Mouse (Mus musculus) hindbrain, embryonic 11.5 days (tissue): ENCODE results near the gene Nmrk2. TPM values are rescaled to one million over a fixed set of nuclear protein-coding genes. Genes with fewer than 3 reads are reported as not detected.

Source experiments
- ATAC-seq: fragments of 200-750 bp; cut with Nextera tagmentation; 2 replicates; pipeline ENCODE4 v1.8.0; 2017; ENCODE audit warnings: mild to moderate bottlenecking, moderate TSS enrichment, moderate library complexity; ENCODE audit not compliant: low FRiP score
- DNase-seq: peaks from one replicate; pipeline ENCODE4 v3.0.0-alpha.2; 2015; ENCODE audit warnings: low spot score
- H3K27ac ChIP-seq: fragments of 300-500 bp; sonication (generic); 2 replicates; pipeline ENCODE4 v1.5.1; 2014; ENCODE audit warnings: mild to moderate bottlenecking, low read depth, low read length
- H3K27me3 ChIP-seq: fragments of 300-500 bp; sonication (generic); 2 replicates; pipeline ENCODE4 v1.6.1; 2014; ENCODE audit warnings: mild to moderate bottlenecking, low read length, moderate library complexity, mixed read lengths; ENCODE audit not compliant: control insufficient read depth, insufficient read depth
- H3K36me3 ChIP-seq: fragments of 300-500 bp; sonication (generic); 2 replicates; pipeline ENCODE4 v1.6.1; 2014; ENCODE audit warnings: mild to moderate bottlenecking, low read length, moderate library complexity, mixed read lengths; ENCODE audit not compliant: control insufficient read depth, insufficient read depth
- H3K4me1 ChIP-seq: fragments of 300-500 bp; sonication (generic); replicated peaks from 2 replicates; pipeline ENCODE4 v1.6.1; 2014; ENCODE audit warnings: low read length, mixed read lengths; ENCODE audit not compliant: control insufficient read depth, insufficient read depth
- H3K4me2 ChIP-seq: fragments of 300-500 bp; sonication (generic); replicated peaks from 2 replicates; pipeline ENCODE4 v1.6.1; 2014; ENCODE audit warnings: mild to moderate bottlenecking, low read depth, low read length
- H3K4me3 ChIP-seq: fragments of 300-500 bp; sonication (generic); 2 replicates; pipeline ENCODE4 v1.5.1; 2014; ENCODE audit warnings: low read depth, low read length
- H3K9ac ChIP-seq: fragments of 300-500 bp; sonication (generic); 2 replicates; pipeline ENCODE4 v1.6.1; 2014; ENCODE audit warnings: low read depth, low read length
- H3K9me3 ChIP-seq: fragments of 300-500 bp; sonication (generic); 2 replicates; pipeline ENCODE4 v1.6.1; 2016; ENCODE audit warnings: low read length; ENCODE audit not compliant: control insufficient read depth
- WGBS: fragments of 180-500 bp; shearing (Covaris S2); extraction: QIAGEN DNeasy Blood & Tissue Kit; methylation state at CpG from one replicate; pipeline ENCODE4 v1.1.7; 2014; 5-methylcytosine and 5-hydroxymethylcytosine counted together
- polyA plus RNA-seq: library from polyadenylated mRNA; unstranded; fragments of >200 nt; fragmentation: Nextera tagmentation; extraction: Ambion mirVana; gene quantifications from 2 replicates; pipeline ENCODE4 v1.2.1, GENCODE M21; 2014

The Nmrk2 gene
- polyA plus RNA-seq, 1 experiment from 2014 or later, result not detected

DNA sequence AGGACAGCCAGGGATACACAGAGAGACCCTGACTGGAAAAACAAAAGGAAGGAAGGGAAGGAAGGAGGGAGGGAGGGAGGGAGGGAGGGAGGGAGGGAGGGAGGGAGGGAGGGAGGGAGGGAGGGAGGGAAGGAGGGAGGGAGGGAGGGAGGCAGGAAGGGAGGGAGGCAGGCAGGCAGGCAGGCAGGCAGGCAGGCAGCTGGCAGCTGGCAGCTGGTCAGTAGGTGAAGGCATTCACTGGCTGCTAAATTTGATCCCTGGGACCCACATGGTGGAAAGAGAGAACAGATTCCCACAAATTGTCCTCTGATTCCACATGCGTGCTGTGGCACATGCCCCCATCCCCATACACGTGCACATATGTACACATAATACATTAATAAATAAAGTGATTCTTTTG, 36.8 kb upstream of the Nmrk2 start:
- Histone ChIP-seq H3K9ac (no peak overlapping the region), H3K9me3 (no peaks in the 10 kb centered on the region), H3K4me3 (no peak overlapping the region), H3K27me3 (peaks cover 11% of the 10 kb centered on the region), H3K36me3 (no peaks in the 10 kb centered on the region), H3K4me1 (0 out of 2 replicates have a peak, but pooled peaks cover 5% of the 10 kb centered on the region), H3K4me2 (no peak overlapping the region), H3K27ac (no peak overlapping the region)
- ATAC-seq (no peak), DNase-seq (no peak)
- 78% methylated on average over 2 of the region's 2 CpGs for WGBS

DNA sequence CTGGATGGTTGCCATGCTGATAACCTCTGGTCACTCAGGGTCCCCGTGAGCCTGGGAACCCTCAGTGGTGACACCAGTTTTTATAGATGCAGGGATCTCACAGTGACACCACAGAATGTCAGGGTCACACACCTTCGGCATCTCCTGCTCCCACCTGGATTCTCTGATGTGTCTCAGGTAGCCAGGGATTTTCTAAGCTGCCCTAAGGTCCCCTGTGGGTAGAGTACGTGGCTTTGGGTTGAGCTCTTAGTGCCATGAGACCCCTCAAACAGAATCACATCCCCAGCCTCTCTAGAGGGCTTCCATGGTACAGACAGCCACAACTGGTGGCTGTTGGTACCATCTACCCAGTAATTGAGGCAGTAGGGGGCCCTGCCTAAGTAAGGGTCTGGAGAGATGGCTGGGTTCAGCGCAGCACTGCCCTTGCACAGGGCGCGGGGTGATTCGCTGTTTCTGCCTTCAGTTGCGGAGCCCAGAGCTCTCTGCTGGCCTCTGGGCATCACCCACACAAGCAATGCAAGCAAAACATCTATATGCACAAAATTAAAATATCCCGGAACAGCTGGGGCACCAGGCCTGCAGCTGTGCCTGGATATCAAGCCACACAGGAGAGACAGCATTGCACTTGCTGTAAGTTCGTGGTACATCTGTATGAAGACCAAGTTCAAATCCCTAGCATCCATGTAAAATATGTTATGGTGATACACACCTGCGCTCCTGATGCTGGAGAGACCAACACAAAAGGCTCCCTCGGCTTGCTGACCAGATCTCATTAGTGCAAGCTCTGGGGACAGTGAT, 34.8 kb upstream of the Nmrk2 start:
- Histone ChIP-seq H3K27ac (no peak overlapping the region), H3K4me2 (no peak overlapping the region), H3K27me3 (peaks cover 10% of the 10 kb centered on the region), H3K36me3 (no peaks in the 10 kb centered on the region), H3K9me3 (no peaks in the 10 kb centered on the region), H3K4me1 (peaks cover 8% of the 10 kb centered on the region; the same call in 1 of the 2 replicates), H3K4me3 (no peak overlapping the region), H3K9ac (no peak overlapping the region)
- DNase-seq (no peak), ATAC-seq (no peak)
- 85% methylated on average over 12 of the region's 12 CpGs for WGBS

DNA sequence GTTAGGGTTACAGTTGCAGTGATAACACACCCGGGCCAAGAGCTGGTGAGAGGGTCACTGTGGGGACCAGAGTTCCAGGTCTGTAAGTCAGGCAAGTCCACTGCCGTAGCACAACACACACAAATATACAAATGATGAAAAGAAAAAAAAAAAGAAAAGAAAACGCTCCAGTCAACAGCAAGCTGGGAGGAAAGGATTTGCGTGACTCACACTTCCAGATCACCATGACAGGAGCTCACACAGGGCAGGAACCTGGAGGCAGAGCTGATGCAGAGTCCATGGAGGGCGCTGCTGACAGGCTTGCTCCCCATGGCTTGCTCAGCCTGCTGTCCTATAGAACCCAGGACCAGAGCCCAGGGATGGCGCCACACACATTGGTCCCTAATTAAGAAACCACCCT, 32.4 kb upstream of the Nmrk2 start:
- H3K27ac ChIP-seq, result no peak overlapping the region
- H3K4me3 ChIP-seq, result no peak overlapping the region
- peaks cover 10% of the 10 kb centered on the region for H3K27me3 ChIP-seq
- H3K9me3 ChIP-seq, result no peaks in the 10 kb centered on the region
- H3K4me1 ChIP-seq, result peaks cover 3% of the 10 kb centered on the region; the same call in 1 of the 2 replicates
- no peak overlapping the region for H3K4me2 ChIP-seq
- WGBS, result 71% methylated on average over 6 of the region's 6 CpGs
- H3K36me3 ChIP-seq, result no peaks in the 10 kb centered on the region
- no peak overlapping the region for H3K9ac ChIP-seq
- no peak for ATAC-seq
- DNase-seq, result no peak

DNA sequence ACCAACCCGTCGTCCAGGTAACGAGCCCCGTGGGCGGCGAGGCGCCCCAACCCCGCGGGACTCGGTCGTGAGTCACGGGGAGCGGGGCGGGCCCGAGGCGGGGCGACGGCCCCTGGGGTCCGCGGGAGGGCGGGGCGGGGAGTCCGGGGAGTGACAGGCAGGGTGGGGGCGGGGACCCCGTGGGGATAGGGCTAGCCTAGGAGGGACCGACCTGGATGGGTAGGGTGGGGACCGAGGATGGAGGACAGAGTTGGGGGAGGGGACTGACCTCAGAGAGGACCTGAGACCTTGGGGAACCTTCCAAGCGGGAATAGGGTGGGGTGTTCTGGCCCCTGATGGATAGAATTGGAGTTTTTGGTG, 31.4 kb upstream of the Nmrk2 start:
- Histone ChIP-seq H3K4me1 (peaks cover 3% of the 10 kb centered on the region; the same call in 1 of the 2 replicates), H3K4me3 (peak overlapping the region; percentile 77), H3K27ac (no peak overlapping the region), H3K9ac (peak overlapping the region; percentile 75), H3K4me2 (peak overlapping the region; percentile 70), H3K27me3 (peaks cover 13% of the 10 kb centered on the region), H3K9me3 (no peaks in the 10 kb centered on the region), H3K36me3 (no peaks in the 10 kb centered on the region)
- DNase-seq, result no peak
- WGBS, result 0% methylated on average over 12 of the region's 28 CpGs
- peak; percentile 63 for ATAC-seq

DNA sequence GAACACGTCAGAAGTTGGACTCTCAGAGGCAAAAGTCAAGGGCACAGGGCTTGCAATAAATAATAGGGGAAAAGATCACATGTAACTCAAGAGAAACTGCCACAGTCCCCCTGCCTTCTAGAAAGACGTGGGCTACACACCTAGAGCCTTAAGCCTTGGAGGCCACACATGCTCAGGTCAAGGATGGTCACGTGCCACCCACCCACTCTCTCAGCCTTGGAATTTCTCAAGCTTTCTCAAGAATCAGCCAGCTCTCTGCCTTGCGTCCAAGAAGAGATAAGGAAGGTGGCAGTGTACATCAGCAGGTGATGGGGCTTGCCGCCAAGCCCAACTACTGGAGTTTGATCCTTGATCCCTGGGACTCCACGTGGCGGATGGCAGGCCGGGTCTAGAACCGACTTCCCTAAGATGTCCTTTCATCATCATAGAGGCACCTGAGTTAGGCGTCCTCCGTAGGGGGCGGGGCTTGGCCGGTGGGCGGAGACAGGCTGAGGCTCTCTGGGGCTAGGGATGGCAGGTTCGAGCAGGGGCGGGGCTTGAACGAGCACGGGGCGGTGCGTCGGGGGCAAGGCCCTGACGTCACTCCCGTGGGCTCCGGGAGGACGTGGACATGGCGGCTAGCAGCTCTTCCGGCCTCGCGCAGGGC, 30.9 kb upstream of the Nmrk2 start, which contains the start of gene Zfr2:
Gene Zfr2 (plus strand): TSS at position 576 of the 646 bp plus-strand sequence.
- H3K4me3 ChIP-seq, result peak within 1 kb of the TSS; percentile 77
- no peak within 1 kb of the TSS for H3K27ac ChIP-seq
- H3K36me3 ChIP-seq, result no peaks in the 10 kb centered on the region
- 6% methylated on average over 29 of the region's 29 CpGs for WGBS
- no peaks in the 10 kb centered on the region for H3K9me3 ChIP-seq
- H3K27me3 ChIP-seq, result peaks cover 13% of the 10 kb centered on the region
- H3K4me2 ChIP-seq, result peak within 1 kb of the TSS; percentile 70
- DNase-seq (peak; percentile 86), ATAC-seq (peak; percentile 74)
- peak within 1 kb of the TSS; percentile 75 for H3K9ac ChIP-seq
- peaks cover 3% of the 10 kb centered on the region; the same call in 1 of the 2 replicates for H3K4me1 ChIP-seq

DNA sequence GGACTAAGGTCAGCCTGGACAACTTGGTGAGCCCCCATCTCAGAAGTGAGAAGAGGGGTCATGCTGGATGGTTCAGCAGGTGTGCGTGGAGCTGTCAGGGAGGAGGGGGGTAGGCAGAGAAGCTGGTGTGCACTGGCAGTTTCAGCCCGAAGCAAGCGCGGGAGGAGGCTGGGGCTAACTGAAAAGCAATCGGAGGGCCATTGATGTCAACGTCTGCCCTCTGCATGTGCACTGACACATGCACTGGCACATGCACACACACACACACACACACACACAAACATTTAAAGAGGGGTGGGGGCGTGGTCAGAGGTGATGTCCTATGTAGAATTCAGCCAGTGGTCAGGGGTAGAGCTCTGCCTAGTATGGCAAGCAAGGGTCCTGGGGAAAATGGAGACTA, 29.6 kb upstream of the Nmrk2 start:
- Histone ChIP-seq H3K36me3 (no peaks in the 10 kb centered on the region), H3K9ac (no peak overlapping the region), H3K27me3 (peaks cover 13% of the 10 kb centered on the region), H3K27ac (no peak overlapping the region), H3K9me3 (no peaks in the 10 kb centered on the region), H3K4me1 (peaks cover 3% of the 10 kb centered on the region; the same call in 1 of the 2 replicates), H3K4me2 (peak overlapping the region; percentile 55; the same call in 1 of the 2 replicates), H3K4me3 (no peak overlapping the region)
- ATAC-seq, result no peak; the same call in 1 of the 2 replicates
- WGBS, result 46% methylated on average over 7 of the region's 7 CpGs
- no peak for DNase-seq

DNA sequence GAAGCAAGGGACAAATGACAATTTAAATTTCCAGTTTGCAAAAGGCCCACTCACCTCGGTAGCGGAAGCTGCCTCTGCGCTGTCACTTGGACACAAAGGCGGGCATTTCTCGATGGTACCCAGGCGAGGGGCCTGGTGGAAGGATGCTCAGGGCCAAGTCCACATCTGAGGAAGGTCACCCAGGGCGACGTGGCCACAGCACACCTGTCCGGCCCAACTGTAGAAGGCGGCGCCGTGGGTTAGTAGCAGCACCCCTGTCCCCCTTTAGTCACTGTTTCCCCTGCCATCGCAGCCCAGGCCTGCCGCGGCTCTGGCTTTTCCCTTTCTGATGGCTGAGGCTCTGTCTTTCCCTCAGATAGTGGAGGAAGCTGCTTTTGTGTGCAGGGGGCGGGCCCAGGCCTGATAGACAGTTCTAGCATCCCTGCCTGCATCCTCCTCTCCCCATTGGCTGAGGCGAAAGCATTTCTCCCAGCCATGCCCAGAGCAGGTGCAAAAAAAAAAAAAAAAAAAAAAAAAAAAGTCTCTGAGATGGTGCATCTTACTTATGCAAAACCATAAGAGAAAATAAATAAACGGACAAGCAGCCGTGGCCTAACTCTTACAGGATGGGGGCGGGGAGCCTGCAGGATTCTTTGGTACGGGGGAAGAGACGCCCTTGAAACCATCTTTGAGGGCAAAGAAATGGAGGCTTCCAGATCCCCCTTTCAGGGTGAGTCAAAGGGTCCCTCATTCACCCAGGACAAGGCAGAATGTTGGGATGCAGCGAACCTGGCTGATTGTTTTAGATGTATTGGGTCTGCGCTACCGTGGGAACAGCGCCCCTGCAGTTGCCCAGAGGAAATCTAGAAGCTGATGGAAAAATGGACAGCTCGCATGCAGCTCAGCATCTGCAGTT, 28.8 kb upstream of the Nmrk2 start, which contains the start of gene Atcay:
Gene Atcay (minus strand): TSS at position 396 of the 895 bp plus-strand sequence.
- peak within 1 kb of the TSS; percentile 56 for H3K4me3 ChIP-seq
- H3K27me3 ChIP-seq, result peaks cover 13% of the 10 kb centered on the region
- H3K4me1 ChIP-seq, result peaks cover 3% of the 10 kb centered on the region; the same call in 1 of the 2 replicates
- 10% methylated on average over 27 of the region's 27 CpGs for WGBS
- peak within 1 kb of the TSS; percentile 55 for H3K4me2 ChIP-seq
- H3K27ac ChIP-seq, result peak within 1 kb of the TSS; percentile 74
- DNase-seq, result peak; percentile 74
- no peaks in the 10 kb centered on the region for H3K36me3 ChIP-seq
- ATAC-seq, result peak; percentile 88
- no peaks in the 10 kb centered on the region for H3K9me3 ChIP-seq
- peak within 1 kb of the TSS; percentile 71 for H3K9ac ChIP-seq

DNA sequence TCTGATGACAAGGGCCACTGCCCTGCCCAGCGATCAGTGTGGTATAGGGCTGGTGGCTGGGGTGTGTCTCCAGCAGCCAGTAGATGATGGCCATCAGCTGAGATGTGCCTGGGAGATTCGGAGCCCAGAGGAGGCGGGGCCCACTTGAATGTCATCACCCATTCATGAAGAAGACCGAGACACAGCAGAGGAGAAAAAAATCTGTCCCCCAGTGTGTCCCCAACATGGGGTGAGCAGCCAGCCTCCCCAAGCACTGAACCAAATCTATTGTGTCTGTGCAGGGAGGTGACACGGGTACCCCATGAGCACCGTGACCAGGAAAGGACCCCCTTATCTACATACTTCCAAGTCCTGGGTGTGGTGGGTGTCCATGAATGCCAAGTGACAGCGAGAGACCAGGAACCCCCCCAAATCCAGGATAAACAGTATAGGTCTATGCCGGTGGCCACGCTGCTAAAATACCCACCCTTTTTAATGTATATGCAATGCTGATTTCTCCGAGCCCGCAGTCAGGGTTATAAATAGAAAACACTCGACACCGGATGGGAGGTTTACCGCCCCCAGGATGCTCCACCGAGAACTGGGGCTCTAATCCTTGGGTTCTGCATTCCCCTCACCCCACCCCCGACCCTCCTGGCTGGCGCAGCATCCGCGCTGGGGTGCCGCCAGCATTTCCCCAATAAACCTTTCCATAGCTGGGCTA, 28.0 kb upstream of the Nmrk2 start:
- Histone ChIP-seq H3K36me3 (no peaks in the 10 kb centered on the region), H3K4me2 (peak overlapping the region; percentile 55), H3K4me1 (peaks cover 3% of the 10 kb centered on the region; the same call in 1 of the 2 replicates), H3K9me3 (no peaks in the 10 kb centered on the region), H3K9ac (peak overlapping the region; percentile 71), H3K27ac (peak overlapping the region; percentile 74), H3K4me3 (peak overlapping the region; percentile 56), H3K27me3 (peaks cover 13% of the 10 kb centered on the region)
- peak; percentile 28 for DNase-seq
- 9% methylated on average over 20 of the region's 20 CpGs for WGBS
- no peak for ATAC-seq
